Mouse (Mus musculus): ENCODE results near the gene Slc4a8.

Gene Slc4a8

DNA sequence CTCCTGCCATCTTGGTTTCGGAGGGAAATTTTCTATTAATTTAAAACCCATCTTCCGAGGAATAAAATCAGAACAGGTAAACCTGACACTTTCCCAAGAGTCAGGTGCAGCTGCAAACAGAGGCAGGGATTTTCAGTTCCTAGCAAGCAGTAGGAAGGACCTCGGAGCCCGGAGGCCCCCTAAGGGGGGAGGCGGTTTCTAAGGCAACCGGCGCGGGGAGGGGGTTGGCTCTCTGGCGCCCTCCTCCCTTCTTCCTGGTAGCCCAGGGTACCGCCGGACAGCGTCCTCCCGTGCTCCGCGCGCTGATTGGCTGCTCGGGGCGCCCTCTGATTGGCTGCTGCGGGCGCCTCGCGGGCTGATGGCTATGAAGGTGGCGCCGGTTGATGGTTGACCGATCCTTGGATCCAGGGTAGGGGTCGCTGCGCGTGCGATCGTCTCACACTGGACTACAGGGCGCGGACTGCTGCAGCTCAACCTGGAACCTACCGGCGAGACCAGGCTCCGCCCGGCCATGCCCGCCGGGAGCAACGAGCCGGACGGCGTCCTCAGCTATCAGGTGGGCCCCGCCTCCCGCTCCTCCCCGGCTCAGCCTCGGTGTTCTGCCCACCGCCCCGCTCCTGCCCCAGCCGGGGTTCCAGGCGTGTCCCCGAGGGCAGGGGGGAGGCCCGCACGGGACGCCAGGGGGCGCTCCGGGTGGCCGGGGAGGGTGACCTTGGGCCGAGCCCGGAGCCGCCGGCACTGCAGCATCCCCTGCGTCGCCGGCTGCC is at the start of gene Slc4a8:
TSS of gene Slc4a8 (plus strand) at position 329 of the 767 bp plus-strand sequence.
- DNase-seq (ENCODE audit: low read depth, low spot score): peak; percentile 79

DNA sequence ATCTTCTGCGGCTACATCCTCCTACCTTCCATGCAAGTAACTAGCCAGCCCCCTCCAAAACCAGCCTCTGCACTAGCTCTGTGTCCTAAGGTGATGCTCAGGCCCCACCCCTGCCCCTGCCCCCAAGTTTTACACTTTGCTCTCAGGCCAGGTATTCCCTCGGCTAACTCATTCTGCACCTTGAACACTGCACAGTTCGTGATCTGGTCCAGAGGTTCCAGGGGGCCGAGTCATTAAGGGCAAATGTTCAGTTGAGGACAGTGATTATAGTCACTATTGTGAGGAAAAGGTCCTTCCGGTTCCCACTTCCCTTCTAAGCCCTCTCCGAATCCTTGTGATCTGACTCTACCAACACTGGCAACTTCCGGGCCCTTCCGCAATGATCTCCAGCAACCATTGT is 47.1 kb upstream of the Slc4a8 start:
- DNase-seq (ENCODE audit: low read depth, low spot score): no peak

GRCm38 (mm10) chr15:100715399-100715993 is 46.1 kb upstream of the Slc4a8 start:
- no peak for DNase-seq (ENCODE audit: low read depth, low spot score)

- DNase-seq (ENCODE audit: low read depth, low spot score): no peak
Measured at GRCm38 (mm10) chr15:100717933-100718332, 43.6 kb upstream of the Slc4a8 start.

GRCm38 (mm10) chr15:100718572-100718971 is 43.0 kb upstream of the Slc4a8 start:
- no peak for DNase-seq (ENCODE audit: low read depth, low spot score)

DNA sequence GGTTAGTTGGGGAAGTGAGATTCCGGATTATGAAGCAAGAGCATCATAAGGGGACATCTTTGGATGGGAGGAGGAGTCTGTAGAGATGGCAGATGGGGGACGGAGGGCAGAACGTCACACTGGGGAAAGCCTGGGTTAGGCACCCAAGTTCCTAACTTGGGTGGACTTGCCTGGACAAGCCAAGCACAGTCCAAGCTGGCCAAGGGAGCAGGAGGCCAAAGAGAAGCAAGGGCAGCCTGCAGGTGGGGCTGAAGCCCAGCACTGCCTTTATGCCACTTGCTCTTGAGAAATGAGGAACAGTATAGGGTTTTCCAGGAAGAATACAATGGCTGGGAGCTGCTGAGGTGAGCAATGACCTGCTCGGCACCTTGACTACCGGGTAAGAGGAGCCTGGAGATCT is 42.3 kb upstream of the Slc4a8 start:
- no peak for DNase-seq (ENCODE audit: low read depth, low spot score)

GRCm38 (mm10) chr15:100720066-100720465 is 41.5 kb upstream of the Slc4a8 start:
- DNase-seq (ENCODE audit: low read depth, low spot score): no peak

DNA sequence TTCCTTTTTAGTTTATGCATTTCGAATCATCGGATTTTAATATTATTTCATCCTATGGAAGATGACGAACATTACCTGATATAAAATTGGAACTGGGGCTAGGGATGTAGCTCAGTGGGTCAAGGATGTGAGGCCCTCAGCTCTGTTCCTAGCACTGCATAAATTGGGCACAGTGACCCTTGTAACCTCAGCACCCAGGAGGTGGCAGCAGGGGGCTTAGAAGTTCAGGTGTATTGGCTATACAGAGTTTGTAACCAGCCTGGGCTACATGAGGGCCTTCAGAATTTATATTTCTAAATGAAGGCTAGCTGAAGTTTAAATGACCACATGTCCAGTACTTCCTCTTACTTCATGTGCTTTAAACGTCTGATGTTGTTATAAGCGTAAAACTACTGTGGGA is 40.1 kb upstream of the Slc4a8 start:
- DNase-seq (ENCODE audit: low read depth, low spot score): no peak

DNA sequence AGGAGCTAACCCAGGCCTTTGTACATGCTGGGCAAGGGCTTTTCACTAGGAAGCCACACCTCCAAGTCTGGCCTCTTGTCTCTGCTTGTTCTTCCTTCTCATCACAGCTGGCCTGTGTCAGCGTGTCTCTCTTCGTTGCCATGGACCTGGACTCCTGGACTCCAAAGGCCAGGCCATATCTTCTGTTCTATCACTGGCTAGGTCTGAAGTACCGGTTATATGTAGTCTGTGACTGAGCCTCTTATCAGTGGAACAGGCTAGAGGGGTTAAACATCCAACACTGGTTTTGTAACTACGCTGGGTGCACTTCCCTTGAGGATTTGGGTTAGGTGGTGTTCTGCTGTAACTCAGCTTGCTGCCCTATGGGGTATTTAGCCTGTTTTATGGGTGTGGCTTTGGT is 39.5 kb upstream of the Slc4a8 start:
- no peak for DNase-seq (ENCODE audit: low read depth, low spot score)

GRCm38 (mm10) chr15:100722564-100722963 is 39.0 kb upstream of the Slc4a8 start:
- DNase-seq (ENCODE audit: low read depth, low spot score): no peak

DNA sequence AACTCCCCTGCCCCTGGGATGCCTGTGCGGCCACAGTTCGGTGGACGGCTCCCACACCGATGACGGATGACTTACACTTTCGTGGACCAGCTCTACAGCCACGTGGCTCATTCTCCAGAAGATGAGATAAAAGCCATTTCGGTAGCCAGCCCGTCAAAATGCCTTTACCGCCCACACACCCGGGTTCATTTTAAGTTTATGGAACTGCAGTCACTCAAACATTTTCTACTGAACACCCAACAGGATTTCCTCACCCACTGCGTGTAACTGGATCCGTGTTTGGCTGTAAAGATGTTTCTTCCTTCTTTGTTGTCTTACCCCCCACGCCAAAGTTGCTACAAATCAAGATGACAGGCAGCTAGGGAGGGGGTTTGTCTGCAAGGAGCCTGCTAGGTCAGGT is 38.0 kb upstream of the Slc4a8 start:
- DNase-seq (ENCODE audit: low read depth, low spot score): no peak

GRCm38 (mm10) chr15:100726721-100727120 is 34.8 kb upstream of the Slc4a8 start:
- DNase-seq (ENCODE audit: low read depth, low spot score): no peak

GRCm38 (mm10) chr15:100727834-100728233 is 33.7 kb upstream of the Slc4a8 start:
- DNase-seq (ENCODE audit: low read depth, low spot score): no peak

DNA sequence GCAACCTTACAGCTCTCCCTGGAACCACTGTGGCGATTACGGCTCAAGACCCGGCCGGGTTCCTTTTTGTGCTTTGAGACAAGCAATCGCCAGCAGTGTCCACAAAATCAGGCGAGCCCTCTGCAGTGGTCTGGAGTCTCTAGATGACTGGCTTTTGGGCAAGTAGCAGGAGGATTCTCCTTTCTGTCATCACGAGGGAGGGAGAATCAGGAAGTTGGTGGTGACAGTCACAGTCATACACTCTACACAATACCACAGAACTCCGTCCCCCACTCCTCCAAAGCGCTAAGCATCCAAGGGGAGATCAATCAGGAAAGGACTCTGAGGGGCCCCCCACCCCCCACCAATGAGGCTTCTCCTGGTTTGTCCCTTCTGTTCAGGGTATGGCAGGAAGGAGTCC is 33.0 kb upstream of the Slc4a8 start:
- DNase-seq (ENCODE audit: low read depth, low spot score): no peak

DNA sequence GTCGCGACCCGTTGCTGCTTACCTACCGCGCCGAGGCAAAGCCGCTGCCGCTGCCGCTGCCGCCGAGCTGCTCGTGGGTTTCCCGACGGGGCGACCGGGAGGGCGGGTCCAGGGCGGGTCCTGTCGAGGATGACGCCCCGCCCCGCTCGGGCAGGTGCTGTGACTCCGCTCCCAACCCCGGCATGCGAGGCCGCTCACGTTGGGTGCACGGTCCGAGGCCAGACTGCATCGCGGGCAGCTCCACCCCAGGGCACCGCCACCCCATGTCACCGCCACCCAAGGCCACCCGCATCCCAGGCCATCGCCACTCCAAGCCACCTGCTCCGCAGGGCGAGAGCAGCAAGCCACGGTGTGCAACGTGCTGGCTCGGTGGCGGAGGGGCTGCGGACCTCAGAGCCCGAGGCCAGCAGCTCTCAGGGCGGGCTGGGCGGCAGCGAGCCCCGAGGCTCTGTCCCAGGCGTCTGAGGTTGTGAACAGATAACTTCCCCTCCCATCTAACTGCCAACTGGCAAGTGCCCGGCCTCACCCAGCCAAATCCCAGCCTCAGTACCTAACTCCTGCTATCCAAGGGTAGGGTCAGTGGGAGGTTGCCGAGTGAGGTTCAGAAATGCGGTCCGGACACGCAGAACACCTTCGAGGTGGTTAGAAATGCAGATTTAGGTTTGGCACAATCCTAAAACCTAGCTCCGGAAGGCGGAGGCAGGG is 32.1 kb upstream of the Slc4a8 start, which contains the start of gene Galnt6:
TSS of gene Galnt6 (minus strand) at position 96 of the 705 bp plus-strand sequence.
- no peak for DNase-seq (ENCODE audit: low read depth, low spot score)

GRCm38 (mm10) chr15:100731081-100731480 is 30.5 kb upstream of the Slc4a8 start:
- DNase-seq (ENCODE audit: low read depth, low spot score): no peak

GRCm38 (mm10) chr15:100732580-100732979 is 29.0 kb upstream of the Slc4a8 start:
- no peak for DNase-seq (ENCODE audit: low read depth, low spot score)

- peak; percentile 28 for DNase-seq (ENCODE audit: low read depth, low spot score)
Measured at GRCm38 (mm10) chr15:100735095-100735952, 26.2 kb upstream of the Slc4a8 start.

- no peak for DNase-seq (ENCODE audit: low read depth, low spot score)
Measured at GRCm38 (mm10) chr15:100735953-100736300, 25.6 kb upstream of the Slc4a8 start.

DNA sequence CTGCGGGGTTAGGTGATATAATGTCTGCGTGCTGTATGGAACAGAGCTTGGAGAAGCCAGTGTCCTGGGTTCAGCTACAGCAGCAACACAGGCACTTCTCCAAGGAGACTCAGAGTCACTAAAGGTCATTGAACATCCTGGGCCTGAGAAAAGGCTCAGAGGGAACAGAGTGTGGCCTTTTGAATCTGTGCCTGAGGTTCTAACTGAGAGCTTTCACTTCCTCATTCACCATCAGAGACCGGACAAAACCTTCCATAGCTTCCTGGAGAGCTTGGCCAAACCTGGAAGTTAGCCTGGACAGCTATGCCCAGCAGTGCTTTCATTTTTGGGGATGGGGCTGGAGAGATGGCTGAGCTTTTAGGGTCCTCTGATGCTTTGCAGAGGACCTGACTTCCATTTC is 23.9 kb upstream of the Slc4a8 start:
- DNase-seq (ENCODE audit: low read depth, low spot score): no peak

DNA sequence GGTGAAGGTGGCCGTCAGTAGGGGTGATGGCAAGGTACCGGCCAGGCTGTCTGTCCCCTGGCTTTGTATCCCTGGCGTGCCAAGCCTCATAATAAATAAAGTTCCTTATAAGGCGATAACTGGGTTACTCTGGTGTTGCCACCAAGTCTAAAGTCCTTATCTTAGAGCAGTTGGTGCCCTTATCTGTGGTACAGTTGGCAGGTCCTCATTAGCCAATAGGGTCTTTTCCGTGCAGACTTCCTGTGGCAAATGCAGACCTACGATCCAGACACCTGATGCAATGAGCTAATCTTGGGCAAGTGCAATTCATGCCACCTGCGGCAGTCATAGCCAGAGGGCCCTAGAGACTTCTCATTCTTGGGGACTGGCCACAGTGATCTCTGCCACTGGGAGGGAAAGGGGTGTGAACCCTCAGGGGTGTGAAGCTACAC is 23.2 kb upstream of the Slc4a8 start:
- DNase-seq (ENCODE audit: low read depth, low spot score): no peak

DNA sequence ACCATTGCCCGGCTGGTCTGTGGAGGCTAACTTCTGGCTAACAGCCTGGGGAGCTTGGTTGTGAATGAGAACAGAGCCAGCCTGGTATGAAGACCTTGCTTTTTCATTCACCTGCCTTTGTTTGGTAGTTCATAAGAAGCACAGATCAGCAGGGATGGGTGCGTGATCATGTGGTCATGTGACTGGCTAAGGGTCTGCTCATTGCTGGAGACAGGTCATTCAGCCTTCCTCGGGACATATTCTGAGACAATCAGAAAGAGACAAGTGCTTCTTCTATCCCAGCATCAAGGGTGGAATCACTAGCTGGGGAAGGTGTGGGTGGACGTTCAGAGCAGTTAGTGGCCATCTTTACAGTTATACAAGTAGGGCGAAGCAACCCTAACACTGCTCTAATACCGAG is 22.1 kb upstream of the Slc4a8 start:
- no peak for DNase-seq (ENCODE audit: low read depth, low spot score)
